Mouse (Mus musculus) stomach, embryonic 15.5 days (tissue): ENCODE data around the gene Akt1s1. TPM values are rescaled to one million over a fixed set of nuclear protein-coding genes. Genes with fewer than 3 reads are reported as not detected.

ENCODE experiments used
- ATAC-seq: fragments of 200-750 bp; cut with Nextera tagmentation; 2 replicates; pipeline ENCODE4 v1.8.0; 2017; ENCODE audit warnings: low read depth, moderate number of reproducible peaks, moderate TSS enrichment; ENCODE audit not compliant: insufficient read depth, low FRiP score
- H3K27ac ChIP-seq: fragments of 300-500 bp; sonication (generic); 2 replicates; pipeline ENCODE4 v1.5.1; 2015; ENCODE audit warnings: mild to moderate bottlenecking, inconsistent platforms
- H3K27me3 ChIP-seq: fragments of 300-500 bp; sonication (generic); replicated peaks from 2 replicates; pipeline ENCODE4 v1.6.1; 2015; ENCODE audit warnings: inconsistent platforms
- H3K36me3 ChIP-seq: fragments of 300-500 bp; sonication (generic); 2 replicates; pipeline ENCODE4 v1.6.1; 2015; ENCODE audit warnings: inconsistent platforms
- H3K4me1 ChIP-seq: fragments of 300-500 bp; sonication (generic); 2 replicates; pipeline ENCODE4 v1.6.1; 2015; ENCODE audit warnings: inconsistent platforms
- H3K4me2 ChIP-seq: fragments of 300-500 bp; sonication (generic); 2 replicates; pipeline ENCODE4 v1.6.1; 2015; ENCODE audit warnings: mild to moderate bottlenecking, inconsistent platforms
- H3K4me3 ChIP-seq: fragments of 300-500 bp; sonication (generic); replicated peaks from 2 replicates; pipeline ENCODE4 v1.5.1; 2015; ENCODE audit warnings: inconsistent platforms
- H3K9ac ChIP-seq: fragments of 300-500 bp; sonication (generic); 2 replicates; pipeline ENCODE4 v1.6.1; 2015; ENCODE audit warnings: inconsistent platforms
- H3K9me3 ChIP-seq: fragments of 300-500 bp; sonication (generic); 2 replicates; pipeline ENCODE4 v1.6.1; 2016; ENCODE audit warnings: inconsistent platforms
- WGBS: fragments of 180-500 bp; shearing (Covaris S2); methylation state at CpG from one replicate; pipeline ENCODE4 v1.1.7; 2015; 5-methylcytosine and 5-hydroxymethylcytosine counted together
- microRNA counts: library from miRNA; unstranded; fragments of <30 nt; microRNA quantifications from one replicate; lab custom pipeline; 2016
- microRNA-seq: library from miRNA; unstranded; fragments of <30 nt; microRNA quantifications from one replicate; pipeline ENCODE4, GENCODE M21; 2016
- polyA plus RNA-seq: library from polyadenylated mRNA; unstranded; fragments of >200 nt; fragmentation: Nextera tagmentation; extraction: Ambion mirVana; gene quantifications from 2 replicates; pipeline ENCODE4 v1.2.1, GENCODE M21; 2015

The Akt1s1 gene
- polyA plus RNA-seq, 1 experiment from 2014 or later, result 112 TPM

DNA sequence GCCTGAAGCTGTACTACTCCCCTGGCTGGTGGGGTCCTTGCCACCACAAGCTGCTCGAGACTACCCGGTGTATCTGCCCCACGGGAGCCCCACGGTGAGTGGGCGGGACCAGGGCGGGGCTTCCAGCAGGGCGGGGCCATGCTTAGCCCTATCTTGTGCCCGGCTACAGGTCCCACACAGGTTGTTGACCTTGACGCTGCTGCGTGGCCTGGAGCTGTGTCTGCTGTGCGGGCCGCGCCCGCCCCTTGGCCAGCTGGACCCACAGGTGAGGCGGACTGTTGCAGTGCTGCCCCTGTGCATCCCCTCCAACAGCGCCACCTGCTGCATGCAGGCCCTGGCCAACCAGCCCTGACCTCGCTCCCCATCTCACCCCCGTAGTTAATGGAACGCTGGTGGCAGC lies 49.8 kb downstream of the Akt1s1 start:
- no peak overlapping the region for H3K9ac ChIP-seq

DNA sequence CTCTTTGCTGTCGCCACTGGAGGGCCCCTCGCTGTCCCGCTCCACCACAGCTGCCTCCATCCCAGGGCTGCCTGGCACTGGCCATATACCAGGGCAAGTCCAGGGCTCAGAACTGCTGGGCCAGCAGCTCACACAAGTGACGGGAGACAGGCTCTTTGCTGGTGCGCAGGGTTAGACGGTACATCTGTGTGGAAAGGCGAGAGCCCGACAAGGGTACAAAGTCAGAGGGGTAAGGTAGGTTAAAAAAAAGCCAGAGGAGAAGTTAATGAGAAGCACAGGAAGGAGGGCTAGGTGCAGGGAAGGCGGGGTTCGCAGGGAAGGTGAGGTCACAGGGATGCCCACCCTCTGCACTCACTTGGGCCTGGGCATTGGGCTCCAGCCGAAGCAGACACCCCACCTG lies 51.8 kb downstream of the Akt1s1 start:
- no peak overlapping the region for H3K27ac ChIP-seq

More for the DNA sequence above, 49.8 kb downstream of the Akt1s1 start:
- Histone ChIP-seq H3K4me3 (no peak overlapping the region), H3K27me3 (no peaks in the 10 kb centered on the region), H3K4me1 (peaks cover 36% of the 10 kb centered on the region), H3K9me3 (no peaks in the 10 kb centered on the region), H3K36me3 (peaks cover 10% of the 10 kb centered on the region; the same call in 1 of the 2 replicates), H3K4me2 (0 out of 2 replicates have a peak overlapping the region, but pooled peaks have one; percentile 19), H3K27ac (no peak overlapping the region)
- 34% methylated on average over 19 of the region's 19 CpGs for WGBS
- peak; percentile 16 for ATAC-seq

DNA sequence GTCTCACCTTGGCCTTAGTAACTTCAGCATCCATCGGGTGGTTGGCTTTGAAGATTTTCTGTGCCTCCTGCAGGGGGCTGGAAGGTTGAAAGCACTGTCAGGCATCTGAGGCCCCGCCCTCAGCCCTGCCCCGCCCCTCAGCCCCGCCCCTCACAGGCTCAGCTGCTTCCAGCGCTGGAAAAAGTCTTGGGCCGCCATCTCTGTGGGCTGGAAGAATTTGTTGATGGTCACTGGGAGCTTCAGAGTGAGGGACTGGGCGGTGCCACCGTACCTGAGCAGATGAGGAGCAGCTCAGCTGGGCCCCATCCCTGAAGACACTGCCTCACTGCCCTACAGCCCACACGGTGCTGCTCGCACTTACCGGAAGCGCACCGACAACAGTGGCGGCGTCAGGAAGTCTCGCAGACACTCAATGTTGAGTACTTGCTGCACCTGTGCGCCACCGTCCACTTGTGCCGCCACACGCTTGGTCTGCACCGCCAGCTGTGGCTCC lies 52.5 kb downstream of the Akt1s1 start:
- H3K9ac ChIP-seq, result no peak overlapping the region
- 18% methylated on average over 21 of the region's 21 CpGs for WGBS
- ATAC-seq, result peak; percentile 38; the same call in 1 of the 2 replicates

More for the DNA sequence above, 51.8 kb downstream of the Akt1s1 start:
- WGBS, result 85% methylated on average over 11 of the region's 11 CpGs
- H3K4me3 ChIP-seq, result no peak overlapping the region
- H3K36me3 ChIP-seq, result peaks cover 28% of the 10 kb centered on the region
- no peak overlapping the region for H3K4me2 ChIP-seq
- no peaks in the 10 kb centered on the region for H3K9me3 ChIP-seq
- H3K27me3 ChIP-seq, result no peaks in the 10 kb centered on the region
- no peak overlapping the region for H3K9ac ChIP-seq
- H3K4me1 ChIP-seq, result peaks cover 32% of the 10 kb centered on the region
- no peak for ATAC-seq

More for the DNA sequence above, 52.5 kb downstream of the Akt1s1 start:
- Histone ChIP-seq H3K4me1 (peaks cover 32% of the 10 kb centered on the region), H3K27ac (peak overlapping the region; percentile 55; the same call in 1 of the 2 replicates), H3K36me3 (peaks cover 35% of the 10 kb centered on the region), H3K4me3 (peak overlapping the region; percentile 27), H3K27me3 (no peaks in the 10 kb centered on the region), H3K4me2 (peak overlapping the region; percentile 51), H3K9me3 (no peaks in the 10 kb centered on the region)

MicroRNAs within 50 kb of the gene (microRNA counts, 519-probe panel; counts per million panel counts)
- not detected for microRNA mmu-miR-707 (lab: Ali Mortazavi, UCI)

Small RNAs within 50 kb of the gene (microRNA-seq; reads per million reads assigned to microRNA genes)
- not detected for gene Mir707

Other genes starting within 250 kb of the Akt1s1 start
- 29.0 and 32.7 TPM in 2 replicates for gene Myh14, start 178.1 kb upstream of the Akt1s1 start, polyA plus RNA-seq
- gene Izumo2, start 140.2 kb upstream of the Akt1s1 start, polyA plus RNA-seq, result not detected in 2 replicates
- gene Vrk3, start 100.6 kb upstream of the Akt1s1 start, polyA plus RNA-seq, result 32.5 and 33.2 TPM in 2 replicates
- 2.1 and 2.3 TPM in 2 replicates for gene Zfp473, start 97.9 kb upstream of the Akt1s1 start, polyA plus RNA-seq
- 79.3 and 79.8 TPM in 2 replicates for gene Nup62, start 32.9 kb upstream of the Akt1s1 start, polyA plus RNA-seq
- gene Il4i1, start 32.6 kb upstream of the Akt1s1 start, polyA plus RNA-seq, result 1.3 and 1.4 TPM in 2 replicates
- 5.3 and 6.4 TPM in 2 replicates for gene Atf5, start 32.3 kb upstream of the Akt1s1 start, polyA plus RNA-seq
- gene Tbc1d17, start 88 bp downstream of the Akt1s1 start, polyA plus RNA-seq, result 64.5 and 72.0 TPM in 2 replicates
- 25.5 and 32.7 TPM in 2 replicates for gene Pnkp, start 8.1 kb downstream of the Akt1s1 start, polyA plus RNA-seq
- gene Ptov1, start 20.8 kb downstream of the Akt1s1 start, polyA plus RNA-seq, result 291 and 320 TPM in 2 replicates
- gene Med25, start 43.7 kb downstream of the Akt1s1 start, polyA plus RNA-seq, result 88.7 and 91.0 TPM in 2 replicates
- 22.2 and 24.2 TPM in 2 replicates for gene Fuz, start 47.1 kb downstream of the Akt1s1 start, polyA plus RNA-seq
- gene Ap2a1, start 80.5 kb downstream of the Akt1s1 start, polyA plus RNA-seq, result 61.5 and 61.6 TPM in 2 replicates
- 0.09 and 0.14 TPM in 2 replicates for gene Tsks, start 94.2 kb downstream of the Akt1s1 start, polyA plus RNA-seq
- gene Cpt1c, start 125.9 kb downstream of the Akt1s1 start, polyA plus RNA-seq, result 19.3 and 19.4 TPM in 2 replicates
- 396 and 430 TPM in 2 replicates for gene Prmt1, start 137.6 kb downstream of the Akt1s1 start, polyA plus RNA-seq
- 89.5 and 94.4 TPM in 2 replicates for gene Irf3, start 148.7 kb downstream of the Akt1s1 start, polyA plus RNA-seq
- gene Bcl2l12, start 149.7 kb downstream of the Akt1s1 start, polyA plus RNA-seq, result 47.3 and 47.7 TPM in 2 replicates
- 32.4 and 39.3 TPM in 2 replicates for gene Scaf1, start 167.4 kb downstream of the Akt1s1 start, polyA plus RNA-seq
- 58.0 and 59.8 TPM in 2 replicates for gene Rras, start 169.0 kb downstream of the Akt1s1 start, polyA plus RNA-seq
- 9.1 and 9.6 TPM in 2 replicates for gene Prr12, start 203.9 kb downstream of the Akt1s1 start, polyA plus RNA-seq
- gene Nosip, start 213.4 kb downstream of the Akt1s1 start, polyA plus RNA-seq, result 52.8 and 55.5 TPM in 2 replicates
- gene Prrg2, start 213.7 kb downstream of the Akt1s1 start, polyA plus RNA-seq, result 20.5 and 24.7 TPM in 2 replicates
- gene Rcn3, start 243.2 kb downstream of the Akt1s1 start, polyA plus RNA-seq, result 320 and 325 TPM in 2 replicates